Mouse (Mus musculus) layer of hippocampus, adult 2 months (tissue): ENCODE data around the gene Nes. TPM values are rescaled to one million over a fixed set of nuclear protein-coding genes. Genes with fewer than 3 reads are reported as not detected.

ENCODE experiments used
- DNase-seq, 2 experiments: peaks; one replicate each; pipeline ENCODE4 v3.0.0; 2022; ENCODE audit warnings: low spot score in 2 of 2
- H3K27ac ChIP-seq: fragments of 200-600 bp; 2 replicates; pipeline ENCODE4 v1.8.1; 2022
- H3K4me3 ChIP-seq: fragments of 200-600 bp; 2 replicates; pipeline ENCODE4 v1.8.1; 2022; ENCODE audit warnings: mild to moderate bottlenecking
- CTCF ChIP-seq: fragments of 200-600 bp; conservative IDR thresholded peaks from 2 replicates; pipeline ENCODE4 v1.8.1; 2022; ENCODE audit warnings: antibody characterized with exemption, mild to moderate bottlenecking, moderate library complexity
- total RNA-seq, 2 experiments: library from RNA; stranded (reverse); gene quantifications; 2 replicates each; pipeline ENCODE4 v1.2.3; 2021

Nes gene
- total RNA-seq, 2 experiments from 2014 or later = 4.0 to 4.8 TPM

GRCm38 (mm10) chr3:87945781-87946540 lies 24.9 kb upstream of the Nes start:
- no peak overlapping the region for H3K4me3 ChIP-seq
- no peak for TF ChIP-seq CTCF
- no peak for DNase-seq
- no peak overlapping the region for H3K27ac ChIP-seq

- no peak for TF ChIP-seq CTCF
- Histone ChIP-seq H3K27ac (no peak overlapping the region), H3K4me3 (no peak overlapping the region)
- DNase-seq = no peak
Measured at GRCm38 (mm10) chr3:87946541-87946860, 24.4 kb upstream of the Nes start.

DNA sequence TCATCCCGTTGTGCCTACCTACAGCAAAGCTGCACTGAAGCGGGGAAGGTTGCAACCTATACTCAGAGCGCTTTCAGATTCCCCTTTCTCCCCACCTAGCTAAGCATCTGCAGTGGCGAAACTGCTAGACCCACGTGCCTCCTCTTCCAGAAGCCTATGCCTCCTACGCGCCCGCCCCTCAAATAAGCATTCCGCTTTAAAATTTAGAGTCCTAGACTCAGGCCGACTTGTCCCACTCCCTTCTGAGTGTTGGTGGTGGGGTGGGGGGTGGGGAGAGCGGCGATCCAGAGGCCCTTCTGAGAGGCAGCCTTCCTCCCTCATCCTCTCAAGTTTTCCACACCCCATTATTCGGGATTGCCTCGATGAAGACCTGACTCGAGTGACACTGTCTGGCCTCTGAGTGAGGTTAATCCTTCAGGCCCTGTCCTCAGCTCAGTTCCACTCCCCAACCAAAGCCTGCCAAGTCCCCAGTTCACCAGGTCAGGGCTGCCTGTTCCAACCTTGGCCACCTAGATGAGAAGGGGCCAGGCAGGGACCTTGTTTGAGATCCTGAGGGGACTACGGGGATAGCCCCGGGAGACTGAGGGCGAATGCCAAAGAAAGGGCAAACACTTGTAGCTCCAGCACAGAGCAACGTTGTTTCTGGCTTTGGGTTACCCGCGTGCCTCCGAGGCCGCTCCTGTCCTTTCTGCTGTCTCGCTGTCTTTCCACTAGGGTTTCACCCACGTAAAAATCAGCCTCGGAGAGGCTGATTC lies 23.6 kb upstream of the Nes start:
- peak overlapping the region; percentile 47 for H3K4me3 ChIP-seq
- no peak for DNase-seq
- peak; percentile 26; the same call in 1 of the 2 replicates for TF ChIP-seq CTCF
- no peak overlapping the region for H3K27ac ChIP-seq

GRCm38 (mm10) chr3:87947811-87948199 lies 23.1 kb upstream of the Nes start:
- no peak for TF ChIP-seq CTCF
- Histone ChIP-seq H3K4me3 (peak overlapping the region; percentile 47), H3K27ac (no peak overlapping the region)
- DNase-seq = no peak

DNA sequence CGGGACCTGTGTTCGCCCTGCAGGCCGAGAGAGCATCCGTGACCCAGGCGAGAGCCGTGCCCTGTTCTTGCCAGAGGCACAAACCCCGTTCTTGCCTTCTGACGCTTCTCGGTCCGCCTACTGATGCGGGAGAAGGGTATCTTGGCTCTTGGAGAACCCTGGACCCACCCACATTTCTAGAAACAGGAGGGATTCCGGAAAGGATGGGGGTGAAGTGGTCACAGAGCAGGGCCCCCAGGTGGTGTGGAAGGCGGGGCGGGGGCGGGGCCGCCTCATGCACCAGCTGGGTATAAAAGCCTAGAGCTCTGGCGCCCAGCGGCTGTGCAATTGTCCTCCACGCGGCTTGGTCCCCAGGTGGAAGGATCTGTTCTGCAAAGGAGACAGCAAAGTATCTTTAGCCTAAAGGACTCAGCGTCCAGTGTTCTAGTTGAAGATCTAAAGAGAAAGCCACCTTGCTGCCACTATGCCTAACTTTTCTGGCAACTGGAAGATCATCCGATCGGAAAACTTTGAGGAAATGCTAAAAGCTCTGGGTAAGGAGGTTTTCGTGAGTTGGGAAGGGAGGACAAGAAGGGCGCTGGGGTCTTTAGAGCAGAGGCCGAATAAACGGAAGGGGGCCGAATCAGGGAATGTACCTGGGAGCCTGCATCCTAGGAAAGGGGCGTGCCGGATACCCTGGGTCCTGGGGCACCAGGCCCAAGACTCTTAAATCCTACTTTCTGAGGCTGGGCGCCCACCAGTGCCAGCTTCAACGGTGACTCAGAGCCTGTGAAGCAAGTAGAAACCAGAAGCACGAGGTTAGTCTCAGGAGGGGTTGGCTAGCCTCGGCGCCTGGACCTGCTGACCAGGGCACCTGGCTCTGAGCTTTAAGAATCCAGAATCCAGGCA lies 22.3 kb upstream of the Nes start, which contains the start of gene Crabp2:
TSS of gene Crabp2 (plus strand) at position 289 of the 888 bp plus-strand sequence.
- Histone ChIP-seq H3K27ac (no peak within 1 kb of the TSS), H3K4me3 (peak within 1 kb of the TSS; percentile 47)
- DNase-seq = no peak
- no peak for TF ChIP-seq CTCF

DNA sequence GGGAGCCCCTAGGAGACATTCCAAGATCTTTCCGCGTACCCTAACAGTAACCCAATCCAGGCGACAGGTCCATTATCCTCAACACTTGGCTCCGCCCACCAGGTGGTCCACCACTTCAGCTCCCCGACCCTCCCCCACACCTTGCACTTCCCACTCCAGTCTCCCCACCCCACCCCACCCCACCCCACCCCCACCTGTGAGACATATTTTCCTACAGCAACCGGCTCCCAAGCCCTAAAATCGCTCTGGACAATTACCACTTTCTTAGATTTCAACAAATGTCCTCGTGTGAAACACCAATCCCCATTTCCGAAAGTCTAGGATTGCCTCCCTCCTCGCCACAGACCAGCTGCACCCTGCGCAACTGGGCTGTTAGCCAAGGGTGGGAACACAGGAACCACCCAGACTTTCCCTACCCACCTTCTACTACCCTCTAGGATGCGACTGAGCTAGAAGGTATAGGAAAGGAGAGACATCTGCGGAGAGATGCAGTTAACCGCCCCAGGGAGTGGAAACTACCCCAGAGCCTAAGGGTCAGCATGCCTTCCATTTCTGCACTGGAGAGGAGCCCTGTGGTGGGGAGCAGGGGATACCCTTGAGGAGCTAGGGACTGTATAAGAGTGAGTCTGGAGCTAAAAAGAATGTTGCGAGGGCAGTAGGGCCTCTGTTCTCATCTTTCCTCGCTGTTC lies 21.5 kb upstream of the Nes start:
- no peak overlapping the region for H3K4me3 ChIP-seq
- DNase-seq = no peak
- TF ChIP-seq CTCF = no peak

DNA sequence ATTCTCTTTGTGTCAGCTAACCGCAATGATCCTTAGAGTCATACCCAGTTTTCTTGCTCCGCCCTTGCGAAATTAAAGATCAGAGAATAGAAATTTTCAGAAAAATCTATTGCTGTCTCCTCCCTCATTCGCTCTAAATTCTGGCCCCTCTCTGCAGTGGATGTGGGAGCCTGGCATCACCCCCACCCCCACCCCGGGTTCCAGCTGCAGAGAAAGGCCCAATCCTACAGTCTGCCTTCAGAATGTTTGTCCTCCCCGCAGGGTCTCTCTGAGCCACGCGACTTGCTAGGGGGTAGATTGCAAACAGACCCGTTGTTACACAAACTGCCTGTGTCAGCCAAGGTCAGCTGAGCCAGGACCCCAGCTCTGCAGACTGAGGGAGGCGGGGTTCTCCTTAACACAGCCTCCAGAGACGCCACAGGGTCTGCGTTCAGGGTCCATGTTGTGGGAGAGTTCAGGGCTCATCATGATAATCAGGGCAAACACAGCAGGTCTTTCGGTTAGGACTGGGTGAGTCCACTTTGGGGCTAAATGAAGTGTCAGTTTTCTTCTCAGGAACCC lies 20.8 kb upstream of the Nes start:
- TF ChIP-seq CTCF = no peak
- no peak overlapping the region for H3K4me3 ChIP-seq
- H3K27ac ChIP-seq = no peak overlapping the region
- no peak for DNase-seq

More for the DNA sequence above, 21.5 kb upstream of the Nes start:
- H3K27ac ChIP-seq = no peak overlapping the region

GRCm38 (mm10) chr3:87951946-87952345 lies 18.9 kb upstream of the Nes start:
- Histone ChIP-seq H3K4me3 (no peak overlapping the region), H3K27ac (no peak overlapping the region)
- no peak for DNase-seq
- no peak for TF ChIP-seq CTCF

- Histone ChIP-seq H3K27ac (no peak overlapping the region), H3K4me3 (no peak overlapping the region)
- TF ChIP-seq CTCF = no peak
- DNase-seq = no peak
Measured at GRCm38 (mm10) chr3:87952440-87952839, 18.4 kb upstream of the Nes start.

DNA sequence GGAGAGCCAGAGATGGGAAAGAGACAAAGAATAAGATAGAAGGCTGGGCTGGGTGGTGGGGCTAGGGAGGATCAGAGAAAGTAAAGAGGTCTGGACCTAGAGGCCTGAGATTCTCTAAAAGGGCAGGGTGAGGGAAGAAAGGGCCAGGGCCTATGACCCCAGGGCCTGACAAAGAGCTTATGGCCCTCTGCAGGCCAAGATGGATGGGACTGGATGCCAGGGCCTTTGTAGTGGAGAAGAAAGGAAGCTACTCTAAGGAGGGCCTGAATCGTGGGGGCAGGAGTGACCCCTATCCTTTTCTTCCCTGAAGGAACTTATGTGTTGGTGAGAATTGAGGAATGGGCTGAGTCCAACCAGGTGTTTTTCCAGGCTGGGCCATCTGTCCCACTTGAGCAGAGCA lies 12.8 kb upstream of the Nes start:
- TF ChIP-seq CTCF = no peak
- no peak overlapping the region for H3K4me3 ChIP-seq
- DNase-seq = no peak
- no peak overlapping the region for H3K27ac ChIP-seq

DNA sequence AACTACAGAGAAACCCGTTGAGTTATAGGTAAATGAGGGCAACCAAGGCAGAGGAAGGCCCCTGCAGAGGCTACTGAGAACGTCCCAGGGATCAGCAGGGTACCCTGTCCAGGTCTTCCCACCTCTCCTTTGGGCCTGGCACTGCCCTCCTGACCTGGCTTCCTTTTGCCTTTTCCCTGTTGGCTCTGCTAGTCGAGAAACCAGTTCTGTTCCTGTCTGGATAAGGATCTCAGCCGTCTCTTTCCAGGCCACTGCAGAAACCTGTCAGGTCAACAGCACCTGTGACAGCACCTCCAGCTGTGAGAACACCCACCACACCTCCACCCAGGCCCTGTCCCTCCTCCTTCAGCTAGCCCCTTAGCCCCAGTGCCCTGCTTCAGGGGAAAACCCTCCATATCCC lies 12.4 kb upstream of the Nes start:
- Histone ChIP-seq H3K4me3 (no peak overlapping the region), H3K27ac (no peak overlapping the region)
- no peak for DNase-seq
- no peak for TF ChIP-seq CTCF

DNA sequence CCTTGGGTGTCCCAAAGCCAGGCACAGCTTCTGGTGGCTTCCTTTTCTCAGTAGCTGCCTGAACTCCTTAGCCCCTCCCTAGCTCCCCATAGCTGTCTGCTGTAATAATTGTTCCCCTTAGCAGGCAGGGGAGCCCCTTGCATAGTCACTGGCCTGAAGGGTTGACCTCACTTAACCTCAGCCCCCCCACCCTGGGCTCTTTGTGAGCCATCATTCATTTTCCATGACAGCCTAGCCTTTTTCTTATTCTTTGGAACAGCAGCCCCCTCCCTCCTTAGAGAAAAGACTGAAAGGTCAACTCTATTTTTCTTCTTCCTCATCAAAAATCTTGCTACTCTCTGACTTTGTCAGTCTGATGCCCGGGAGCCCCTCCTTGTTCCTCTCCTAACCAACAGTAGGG lies 11.9 kb upstream of the Nes start:
- DNase-seq = no peak
- H3K27ac ChIP-seq = no peak overlapping the region
- TF ChIP-seq CTCF = no peak
- H3K4me3 ChIP-seq = no peak overlapping the region
